Mouse (Mus musculus): Measurements from ENCODE around the gene Oxct1. TPM values are rescaled to one million over a fixed set of nuclear protein-coding genes. Genes with fewer than 3 reads are reported as not detected.
A peak's percentile ranks its signal among the peaks of the same experiment; 100 is the strongest.

Oxct1 gene
- polyA plus RNA-seq, 1 experiment = 206 TPM

GRCm38 (mm10) chr15:3996267-3997010, 29.7 kb upstream of the Oxct1 start:
- TF ChIP-seq CTCF (IDR thresholded peaks at IDR 0.05; ENCODE audit: borderline replicate concordance, insufficient read depth, low read length) (no peak), POLR2A (IDR thresholded peaks at IDR 0.05; ENCODE audit: low read depth, low read length) (no peak; the same call in 1 of the 2 replicates)
- peaks cover 5% of the 10 kb centered on the region; the same call in 1 of the 2 replicates for H3K4me1 ChIP-seq (ENCODE audit: control insufficient read depth, insufficient read depth, low read length)
- H3K4me3 ChIP-seq (ENCODE audit: insufficient read depth, low read length) = peak overlapping the region; percentile 68
- H3K27ac ChIP-seq (ENCODE audit: insufficient read depth, low read length) = peak overlapping the region; percentile 96

GRCm38 (mm10) chr15:3999144-3999543, 27.0 kb upstream of the Oxct1 start:
- Histone ChIP-seq H3K4me3 (ENCODE audit: insufficient read depth, low read length) (no peak overlapping the region), H3K27ac (ENCODE audit: insufficient read depth, low read length) (no peak overlapping the region), H3K4me1 (ENCODE audit: control insufficient read depth, insufficient read depth, low read length) (peaks cover 5% of the 10 kb centered on the region; the same call in 1 of the 2 replicates)
- TF ChIP-seq POLR2A (IDR thresholded peaks at IDR 0.05; ENCODE audit: low read depth, low read length) = no peak
- no peak for TF ChIP-seq CTCF (IDR thresholded peaks at IDR 0.05; ENCODE audit: borderline replicate concordance, insufficient read depth, low read length)

GRCm38 (mm10) chr15:4000536-4000935, 25.6 kb upstream of the Oxct1 start:
- TF ChIP-seq POLR2A (IDR thresholded peaks at IDR 0.05; ENCODE audit: low read depth, low read length) = no peak
- no peak for TF ChIP-seq CTCF (IDR thresholded peaks at IDR 0.05; ENCODE audit: borderline replicate concordance, insufficient read depth, low read length)
- Histone ChIP-seq H3K27ac (ENCODE audit: insufficient read depth, low read length) (no peak overlapping the region), H3K4me1 (ENCODE audit: control insufficient read depth, insufficient read depth, low read length) (peaks cover 5% of the 10 kb centered on the region; the same call in 1 of the 2 replicates), H3K4me3 (ENCODE audit: insufficient read depth, low read length) (no peak overlapping the region)

GRCm38 (mm10) chr15:4013873-4014272, 12.3 kb upstream of the Oxct1 start:
- H3K4me3 ChIP-seq (ENCODE audit: insufficient read depth, low read length) = no peak overlapping the region
- no peak overlapping the region for H3K27ac ChIP-seq (ENCODE audit: insufficient read depth, low read length)
- TF ChIP-seq POLR2A (IDR thresholded peaks at IDR 0.05; ENCODE audit: low read depth, low read length) (no peak), CTCF (IDR thresholded peaks at IDR 0.05; ENCODE audit: borderline replicate concordance, insufficient read depth, low read length) (no peak)
- no peaks in the 10 kb centered on the region for H3K4me1 ChIP-seq (ENCODE audit: control insufficient read depth, insufficient read depth, low read length)

- no peak overlapping the region for H3K27ac ChIP-seq (ENCODE audit: insufficient read depth, low read length)
- no peak overlapping the region for H3K4me3 ChIP-seq (ENCODE audit: insufficient read depth, low read length)
- peaks cover 3% of the 10 kb centered on the region; the same call in 1 of the 2 replicates for H3K4me1 ChIP-seq (ENCODE audit: control insufficient read depth, insufficient read depth, low read length)
- TF ChIP-seq POLR2A (IDR thresholded peaks at IDR 0.05; ENCODE audit: low read depth, low read length) = no peak
- no peak for TF ChIP-seq CTCF (IDR thresholded peaks at IDR 0.05; ENCODE audit: borderline replicate concordance, insufficient read depth, low read length)
Measured at GRCm38 (mm10) chr15:4020711-4021110, 5.5 kb upstream of the Oxct1 start.

- peaks cover 4% of the 10 kb centered on the region; the same call in 1 of the 2 replicates for H3K4me1 ChIP-seq (ENCODE audit: control insufficient read depth, insufficient read depth, low read length)
- no peak overlapping the region for H3K4me3 ChIP-seq (ENCODE audit: insufficient read depth, low read length)
- H3K27ac ChIP-seq (ENCODE audit: insufficient read depth, low read length) = no peak overlapping the region
- TF ChIP-seq POLR2A (IDR thresholded peaks at IDR 0.05; ENCODE audit: low read depth, low read length) = no peak
- TF ChIP-seq CTCF (IDR thresholded peaks at IDR 0.05; ENCODE audit: borderline replicate concordance, insufficient read depth, low read length) = no peak
Measured at GRCm38 (mm10) chr15:4023747-4024146, 2.4 kb upstream of the Oxct1 start.

GRCm38 (mm10) chr15:4024726-4025507, 1.3 kb upstream of the Oxct1 start:
- peaks cover 4% of the 10 kb centered on the region; the same call in 1 of the 2 replicates for H3K4me1 ChIP-seq (ENCODE audit: control insufficient read depth, insufficient read depth, low read length)
- H3K4me3 ChIP-seq (ENCODE audit: insufficient read depth, low read length) = no peak overlapping the region
- no peak for TF ChIP-seq POLR2A (IDR thresholded peaks at IDR 0.05; ENCODE audit: low read depth, low read length)
- no peak for TF ChIP-seq CTCF (IDR thresholded peaks at IDR 0.05; ENCODE audit: borderline replicate concordance, insufficient read depth, low read length)
- H3K27ac ChIP-seq (ENCODE audit: insufficient read depth, low read length) = no peak overlapping the region

GRCm38 (mm10) chr15:4025508-4025904, 677 bp upstream of the Oxct1 start:
- H3K4me1 ChIP-seq (ENCODE audit: control insufficient read depth, insufficient read depth, low read length) = peaks cover 4% of the 10 kb centered on the region; the same call in 1 of the 2 replicates
- H3K27ac ChIP-seq (ENCODE audit: insufficient read depth, low read length) = peak overlapping the region; percentile 78
- TF ChIP-seq CTCF (IDR thresholded peaks at IDR 0.05; ENCODE audit: borderline replicate concordance, insufficient read depth, low read length) (no peak), POLR2A (IDR thresholded peaks at IDR 0.05; ENCODE audit: low read depth, low read length) (no peak)
- H3K4me3 ChIP-seq (ENCODE audit: insufficient read depth, low read length) = peak overlapping the region; percentile 71; the same call in 1 of the 2 replicates

- Histone ChIP-seq H3K27ac (ENCODE audit: insufficient read depth, low read length) (peak overlapping the region; percentile 78), H3K4me1 (ENCODE audit: control insufficient read depth, insufficient read depth, low read length) (peaks cover 4% of the 10 kb centered on the region; the same call in 1 of the 2 replicates), H3K4me3 (ENCODE audit: insufficient read depth, low read length) (peak overlapping the region; percentile 71)
- peak; percentile 67 for TF ChIP-seq POLR2A (IDR thresholded peaks at IDR 0.05; ENCODE audit: low read depth, low read length)
- no peak for TF ChIP-seq CTCF (IDR thresholded peaks at IDR 0.05; ENCODE audit: borderline replicate concordance, insufficient read depth, low read length)
Measured at GRCm38 (mm10) chr15:4026831-4027584, 825 bp downstream of the Oxct1 start.

Data from embryonic fibroblast, embryonic 13.5 days (primary cell).